Mouse (Mus musculus) midbrain, embryonic 15.5 days (tissue): Measurements from ENCODE around the gene Pgbd5. TPM values are rescaled to one million over a fixed set of nuclear protein-coding genes. Genes with fewer than 3 reads are reported as not detected.

Experiments
- ATAC-seq: fragments of 200-750 bp; cut with Nextera tagmentation; replicated peaks from 2 replicates; pipeline ENCODE4 v1.8.0; 2017; ENCODE audit warnings: moderate TSS enrichment
- H3K27ac ChIP-seq: fragments of 300-500 bp; sonication (generic); 2 replicates; pipeline ENCODE4 v1.5.1; 2015; ENCODE audit warnings: mild to moderate bottlenecking, inconsistent platforms
- H3K27me3 ChIP-seq: fragments of 300-500 bp; sonication (generic); replicated peaks from 2 replicates; pipeline ENCODE4 v1.6.1; 2015; ENCODE audit warnings: inconsistent platforms
- H3K36me3 ChIP-seq: fragments of 300-500 bp; sonication (generic); replicated peaks from 2 replicates; pipeline ENCODE4 v1.6.1; 2015; ENCODE audit warnings: inconsistent platforms
- H3K4me1 ChIP-seq: fragments of 300-500 bp; sonication (generic); 2 replicates; pipeline ENCODE4 v1.6.1; 2015; ENCODE audit warnings: inconsistent platforms
- H3K4me2 ChIP-seq: fragments of 300-500 bp; sonication (generic); 2 replicates; pipeline ENCODE4 v1.6.1; 2015; ENCODE audit warnings: inconsistent platforms, mild to moderate bottlenecking, moderate library complexity
- H3K4me3 ChIP-seq: fragments of 300-500 bp; sonication (generic); 2 replicates; pipeline ENCODE4 v1.5.1; 2015; ENCODE audit warnings: mild to moderate bottlenecking, inconsistent platforms
- H3K9ac ChIP-seq: fragments of 300-500 bp; sonication (generic); 2 replicates; pipeline ENCODE4 v1.6.1; 2015; ENCODE audit warnings: mild to moderate bottlenecking, inconsistent platforms
- H3K9me3 ChIP-seq: fragments of 300-500 bp; sonication (generic); 2 replicates; pipeline ENCODE4 v1.6.1; 2016; ENCODE audit warnings: inconsistent platforms
- WGBS: fragments of 180-500 bp; shearing (Covaris S2); methylation state at CpG from one replicate; pipeline ENCODE4 v1.1.7; 2015; ENCODE audit warnings: mixed read lengths; 5-methylcytosine and 5-hydroxymethylcytosine counted together
- polyA plus RNA-seq: library from polyadenylated mRNA; unstranded; fragments of >200 nt; fragmentation: Nextera tagmentation; extraction: Ambion mirVana; gene quantifications from 2 replicates; pipeline ENCODE4 v1.2.1, GENCODE M21; 2015

The Pgbd5 gene
- polyA plus RNA-seq, 1 experiment from 2014 or later, result 15.3 TPM

- Histone ChIP-seq H3K9ac (no peak overlapping the region), H3K9me3 (no peaks in the 10 kb centered on the region), H3K27ac (no peak overlapping the region), H3K36me3 (no peaks in the 10 kb centered on the region), H3K4me1 (0 out of 2 replicates have a peak, but pooled peaks cover 8% of the 10 kb centered on the region), H3K4me3 (no peak overlapping the region), H3K27me3 (no peaks in the 10 kb centered on the region), H3K4me2 (no peak overlapping the region)
- no peak for ATAC-seq
- WGBS, result 69% methylated on average over 8 of the region's 8 CpGs
Observed at GRCm38 (mm10) chr8:124421413-124421812, 18.0 kb downstream of the Pgbd5 start.

- H3K4me2 ChIP-seq, result no peak overlapping the region
- no peak overlapping the region for H3K27ac ChIP-seq
- no peaks in the 10 kb centered on the region for H3K4me1 ChIP-seq
- 94% methylated on average over 5 of the region's 5 CpGs for WGBS
- H3K36me3 ChIP-seq, result no peaks in the 10 kb centered on the region
- H3K9me3 ChIP-seq, result no peaks in the 10 kb centered on the region
- no peak overlapping the region for H3K4me3 ChIP-seq
- ATAC-seq, result no peak
- H3K27me3 ChIP-seq, result no peaks in the 10 kb centered on the region
- H3K9ac ChIP-seq, result no peak overlapping the region
Observed at GRCm38 (mm10) chr8:124418927-124419326, 20.5 kb downstream of the Pgbd5 start.

- Histone ChIP-seq H3K4me1 (no peaks in the 10 kb centered on the region), H3K9ac (no peak overlapping the region), H3K27ac (no peak overlapping the region), H3K27me3 (no peaks in the 10 kb centered on the region), H3K4me3 (no peak overlapping the region), H3K4me2 (no peak overlapping the region), H3K36me3 (no peaks in the 10 kb centered on the region), H3K9me3 (no peaks in the 10 kb centered on the region)
- WGBS, result 84% methylated on average over 6 of the region's 6 CpGs
- ATAC-seq, result no peak
Observed at GRCm38 (mm10) chr8:124418185-124418584, 21.3 kb downstream of the Pgbd5 start.

DNA sequence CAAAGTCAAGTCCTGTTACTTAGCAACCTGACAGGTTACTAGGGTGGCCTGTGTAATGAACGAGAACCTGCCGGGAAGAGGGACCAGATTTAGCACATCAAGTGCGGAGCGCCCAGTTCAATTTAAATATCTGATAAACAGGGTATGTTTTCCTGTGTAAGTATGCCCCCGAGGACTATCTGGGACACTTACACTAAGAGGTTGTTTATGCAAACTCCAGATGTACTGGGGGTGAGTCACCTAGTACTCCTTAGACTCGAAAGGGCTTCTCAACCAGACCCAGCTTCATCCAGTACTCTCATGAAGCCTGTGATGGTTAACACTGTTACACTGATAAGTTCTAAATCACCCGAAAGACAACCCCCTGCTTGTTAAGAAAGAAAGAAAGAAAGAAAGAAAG is 22.8 kb downstream of the Pgbd5 start:
- no peak for ATAC-seq
- Histone ChIP-seq H3K9ac (no peak overlapping the region), H3K4me3 (no peak overlapping the region), H3K9me3 (no peaks in the 10 kb centered on the region), H3K27ac (no peak overlapping the region), H3K4me2 (no peak overlapping the region), H3K4me1 (no peaks in the 10 kb centered on the region), H3K36me3 (no peaks in the 10 kb centered on the region), H3K27me3 (no peaks in the 10 kb centered on the region)
- 60% methylated on average over 7 of the region's 7 CpGs for WGBS

DNA sequence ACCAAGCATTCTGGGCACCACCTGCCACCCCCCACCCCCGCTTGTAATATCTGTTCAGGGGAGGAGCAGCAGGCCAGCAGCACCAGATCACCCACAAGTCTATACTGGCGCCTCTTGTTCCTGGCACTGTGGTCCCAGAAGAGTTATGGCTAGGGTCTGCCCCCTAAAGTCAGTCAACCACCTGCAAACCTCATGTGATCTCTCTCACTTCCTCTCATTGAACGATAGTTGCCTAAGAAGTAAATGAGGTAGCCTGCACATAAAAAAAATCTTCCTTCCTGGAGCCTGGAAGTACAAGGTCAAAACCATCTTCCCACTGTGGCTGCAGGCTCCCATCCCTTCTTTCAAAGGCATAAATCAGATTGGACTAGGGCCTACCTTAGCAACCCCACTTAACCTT is 23.7 kb downstream of the Pgbd5 start:
- no peaks in the 10 kb centered on the region for H3K36me3 ChIP-seq
- H3K27me3 ChIP-seq, result no peaks in the 10 kb centered on the region
- WGBS, result 89% methylated on average over 3 of the region's 3 CpGs
- no peak overlapping the region for H3K4me3 ChIP-seq
- no peak overlapping the region for H3K9ac ChIP-seq
- no peak for ATAC-seq
- no peaks in the 10 kb centered on the region for H3K9me3 ChIP-seq
- no peak overlapping the region for H3K27ac ChIP-seq
- H3K4me1 ChIP-seq, result no peaks in the 10 kb centered on the region
- H3K4me2 ChIP-seq, result no peak overlapping the region

DNA sequence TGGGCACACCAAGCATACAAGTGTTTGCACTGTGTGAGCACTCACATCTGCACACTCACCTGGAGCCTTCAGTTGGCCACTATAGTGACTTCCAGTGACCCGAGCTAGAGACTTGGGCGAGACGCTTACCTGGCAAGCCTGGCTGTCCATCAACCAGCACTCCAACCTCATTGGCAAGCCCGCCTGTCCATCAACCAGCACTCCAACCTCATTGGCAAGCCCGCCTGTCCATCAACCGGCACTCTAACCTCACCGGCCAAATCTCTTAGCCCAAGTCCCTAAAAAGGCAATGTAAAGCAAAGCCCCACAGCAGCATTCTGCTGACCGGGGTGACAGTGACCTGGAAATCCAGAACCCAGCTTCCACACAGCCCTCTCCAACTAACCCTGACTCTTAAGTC is 24.5 kb downstream of the Pgbd5 start:
- no peak overlapping the region for H3K4me2 ChIP-seq
- ATAC-seq, result no peak
- no peak overlapping the region for H3K9ac ChIP-seq
- no peaks in the 10 kb centered on the region for H3K36me3 ChIP-seq
- H3K27ac ChIP-seq, result no peak overlapping the region
- WGBS, result 89% methylated on average over 8 of the region's 8 CpGs
- H3K9me3 ChIP-seq, result no peaks in the 10 kb centered on the region
- no peaks in the 10 kb centered on the region for H3K4me1 ChIP-seq
- H3K4me3 ChIP-seq, result no peak overlapping the region
- H3K27me3 ChIP-seq, result no peaks in the 10 kb centered on the region

DNA sequence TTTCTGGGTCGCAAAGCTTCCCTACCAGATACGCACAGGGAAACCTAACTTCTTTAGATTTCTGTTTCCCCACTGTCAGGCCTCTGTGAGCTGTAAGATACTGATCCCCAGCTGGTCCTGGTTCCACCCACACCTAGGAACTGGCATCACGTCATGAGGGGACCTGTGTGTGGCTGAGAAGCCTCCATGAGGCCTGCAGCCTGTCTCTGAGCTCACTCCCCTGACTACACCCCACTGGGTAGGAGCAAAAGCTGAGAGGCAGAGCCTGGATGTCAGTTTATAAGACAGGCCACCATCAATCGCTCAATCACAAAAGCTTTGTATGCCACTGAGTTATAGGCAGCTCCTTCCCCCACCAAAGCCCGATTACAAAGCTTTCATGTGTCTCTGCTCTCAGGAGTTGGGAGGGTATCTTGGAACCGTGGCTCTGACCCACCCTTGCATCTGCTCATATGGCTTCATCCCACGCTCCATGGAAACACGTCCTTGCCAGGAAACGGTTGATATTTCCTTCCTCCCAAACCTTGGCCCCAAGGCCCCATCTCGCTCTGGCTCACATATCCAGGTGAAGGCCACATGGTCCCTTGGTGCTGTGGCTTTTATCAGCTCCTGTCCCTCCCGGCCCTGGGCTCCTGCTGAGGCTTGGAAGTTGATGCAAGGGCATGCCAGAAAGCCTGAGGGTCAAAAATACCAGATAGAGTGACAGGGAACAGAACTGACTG is 26.1 kb downstream of the Pgbd5 start:
- ATAC-seq, result no peak
- WGBS, result 74% methylated on average over 11 of the region's 11 CpGs
- H3K27me3 ChIP-seq, result no peaks in the 10 kb centered on the region

DNA sequence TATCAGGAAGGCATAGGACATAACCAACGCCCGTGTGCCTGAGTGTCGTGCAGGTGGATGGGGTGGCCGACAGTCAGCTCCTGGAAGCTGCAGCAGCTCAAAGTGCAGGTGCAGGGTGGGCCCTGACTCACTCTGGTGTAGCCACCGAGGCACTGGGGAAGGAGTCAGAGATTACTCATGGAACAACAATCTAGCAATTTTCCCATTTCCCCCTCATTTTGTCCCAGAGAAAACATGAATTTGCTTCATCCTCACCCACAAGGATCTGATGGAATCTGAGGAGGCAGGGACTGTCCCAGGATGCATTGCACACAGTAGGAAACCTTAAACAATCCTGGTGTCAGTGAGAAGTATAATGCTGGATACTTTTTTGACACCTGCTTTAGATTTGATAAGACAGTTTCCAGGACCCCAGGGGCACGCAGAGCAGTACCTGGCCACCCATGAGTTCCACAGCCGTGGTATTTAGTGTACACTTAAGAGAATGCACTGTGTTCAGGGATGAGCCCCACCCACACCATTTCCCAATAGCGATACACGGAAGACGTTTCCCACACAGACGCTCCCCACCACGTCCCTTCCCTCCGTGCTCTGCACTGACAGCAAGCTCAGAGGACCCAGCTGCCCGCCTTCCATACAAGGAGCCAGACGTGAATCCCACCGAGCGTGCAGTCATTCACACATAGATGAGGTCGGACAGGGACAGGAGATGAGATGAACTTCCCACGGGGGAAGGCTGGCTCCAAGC is 26.8 kb downstream of the Pgbd5 start:
- Histone ChIP-seq H3K27me3 (no peaks in the 10 kb centered on the region), H3K9ac (no peak overlapping the region), H3K4me2 (no peak overlapping the region), H3K9me3 (no peaks in the 10 kb centered on the region), H3K36me3 (no peaks in the 10 kb centered on the region), H3K27ac (no peak overlapping the region), H3K4me1 (no peaks in the 10 kb centered on the region), H3K4me3 (no peak overlapping the region)
- ATAC-seq, result no peak
- WGBS, result 83% methylated on average over 19 of the region's 19 CpGs

More for the DNA sequence above, 26.1 kb downstream of the Pgbd5 start:
- H3K9me3 ChIP-seq, result no peaks in the 10 kb centered on the region
- no peaks in the 10 kb centered on the region for H3K4me1 ChIP-seq
- H3K9ac ChIP-seq, result no peak overlapping the region
- H3K27ac ChIP-seq, result no peak overlapping the region
- no peaks in the 10 kb centered on the region for H3K36me3 ChIP-seq
- no peak overlapping the region for H3K4me3 ChIP-seq
- no peak overlapping the region for H3K4me2 ChIP-seq

GRCm38 (mm10) chr8:124404471-124405260 is 34.8 kb downstream of the Pgbd5 start:
- Histone ChIP-seq H3K9ac (no peak overlapping the region), H3K36me3 (no peaks in the 10 kb centered on the region), H3K27ac (no peak overlapping the region), H3K4me3 (no peak overlapping the region), H3K4me1 (no peaks in the 10 kb centered on the region), H3K4me2 (no peak overlapping the region), H3K9me3 (no peaks in the 10 kb centered on the region), H3K27me3 (no peaks in the 10 kb centered on the region)
- no peak for ATAC-seq
- 72% methylated on average over 11 of the region's 12 CpGs for whole genome bisulfite sequencing

GRCm38 (mm10) chr8:124403876-124404275 is 35.6 kb downstream of the Pgbd5 start:
- Histone ChIP-seq H3K4me1 (no peaks in the 10 kb centered on the region), H3K9ac (no peak overlapping the region), H3K27me3 (no peaks in the 10 kb centered on the region), H3K36me3 (no peaks in the 10 kb centered on the region), H3K9me3 (no peaks in the 10 kb centered on the region), H3K27ac (no peak overlapping the region), H3K4me2 (no peak overlapping the region), H3K4me3 (no peak overlapping the region)
- no peak for ATAC-seq
- WGBS, result 41% methylated on average over 3 of the region's 3 CpGs

DNA sequence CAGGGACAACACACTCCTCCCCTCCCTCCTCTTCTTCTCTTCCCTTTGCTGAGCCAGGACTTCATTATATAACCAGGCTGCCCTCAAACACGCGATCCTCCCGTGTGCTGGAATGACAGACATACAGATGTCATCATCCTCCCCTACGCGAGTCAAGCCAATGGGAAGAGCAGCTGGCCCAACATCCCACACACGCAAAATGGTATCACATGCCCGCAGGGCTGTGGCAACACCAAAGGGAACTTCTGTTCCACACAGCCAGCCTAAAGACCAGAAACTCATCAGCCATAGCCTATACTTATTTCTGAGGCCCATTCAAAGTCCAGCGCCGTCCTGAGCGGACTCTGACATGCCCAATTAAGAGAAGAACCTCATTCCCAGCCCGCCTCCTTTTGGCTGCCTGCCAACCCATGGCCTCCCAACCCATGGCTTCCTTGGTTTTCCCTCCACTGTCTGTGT is 40.0 kb downstream of the Pgbd5 start:
- no peak overlapping the region for H3K9ac ChIP-seq
- H3K4me3 ChIP-seq, result no peak overlapping the region
- H3K9me3 ChIP-seq, result no peaks in the 10 kb centered on the region
- no peak for ATAC-seq
- WGBS, result 73% methylated on average over 11 of the region's 11 CpGs
- no peaks in the 10 kb centered on the region for H3K27me3 ChIP-seq
- H3K4me2 ChIP-seq, result no peak overlapping the region
- no peaks in the 10 kb centered on the region for H3K36me3 ChIP-seq
- no peak overlapping the region for H3K27ac ChIP-seq
- H3K4me1 ChIP-seq, result no peaks in the 10 kb centered on the region

GRCm38 (mm10) chr8:124398843-124399402 is 40.5 kb downstream of the Pgbd5 start:
- no peak for ATAC-seq
- H3K4me3 ChIP-seq, result no peak overlapping the region
- no peak overlapping the region for H3K9ac ChIP-seq
- H3K36me3 ChIP-seq, result no peaks in the 10 kb centered on the region
- H3K4me1 ChIP-seq, result no peaks in the 10 kb centered on the region
- no peak overlapping the region for H3K27ac ChIP-seq
- 37% methylated on average over 12 of the region's 12 CpGs for WGBS
- no peak overlapping the region for H3K4me2 ChIP-seq
- no peaks in the 10 kb centered on the region for H3K9me3 ChIP-seq
- H3K27me3 ChIP-seq, result no peaks in the 10 kb centered on the region
